Mouse (Mus musculus): ENCODE measurements at regions not wholly inside any gene's neighbourhood (a gene's known extent, or its start where the extent isn't known, plus 50 kb on each side); places are given as distances from the start of the nearest gene placed in this dataset.

GRCm38 (mm10) chr8:26725521-26725920 is 251.6 kb upstream of the Zfp703 start:
- DNase-seq (ENCODE audit: low spot score) (no peak), ATAC-seq (ENCODE audit: low FRiP score, low read depth) (no peak)
- H3K9me3 ChIP-seq (ENCODE audit: control insufficient read depth, low read length): no peaks in the 10 kb centered on the region
- WGBS: 70% methylated on average over 7 of the region's 7 CpGs
- H3K4me2 ChIP-seq (replicated peaks; ENCODE audit: low read depth, low read length, severe bottlenecking): no peak overlapping the region
- H3K9ac ChIP-seq (ENCODE audit: low read depth, low read length, severe bottlenecking): no peak overlapping the region
- H3K4me3 ChIP-seq (replicated peaks; ENCODE audit: low read length): no peak overlapping the region
- no peaks in the 10 kb centered on the region for H3K4me1 ChIP-seq (ENCODE audit: control insufficient read depth, insufficient read depth, low read length)
- H3K27me3 ChIP-seq (ENCODE audit: control insufficient read depth, insufficient read depth, low read length): no peaks in the 10 kb centered on the region
- H3K36me3 ChIP-seq (ENCODE audit: control insufficient read depth, insufficient read depth, low read length): no peaks in the 10 kb centered on the region
- TF ChIP-seq POLR2A (IDR thresholded peaks at IDR 0.05; ENCODE audit: borderline replicate concordance, extremely low read depth, insufficient read depth, insufficient read length): no peak
- no peak overlapping the region for H3K27ac ChIP-seq (replicated peaks; ENCODE audit: low read depth, low read length)

- Histone ChIP-seq H3K4me2 (replicated peaks; ENCODE audit: low read depth, low read length, severe bottlenecking) (no peak overlapping the region), H3K27ac (replicated peaks; ENCODE audit: low read depth, low read length) (no peak overlapping the region), H3K4me1 (ENCODE audit: control insufficient read depth, insufficient read depth, low read length) (no peaks in the 10 kb centered on the region), H3K36me3 (ENCODE audit: control insufficient read depth, insufficient read depth, low read length) (no peaks in the 10 kb centered on the region), H3K27me3 (ENCODE audit: control insufficient read depth, insufficient read depth, low read length) (no peaks in the 10 kb centered on the region), H3K9ac (ENCODE audit: low read depth, low read length, severe bottlenecking) (no peak overlapping the region), H3K9me3 (ENCODE audit: control insufficient read depth, low read length) (no peaks in the 10 kb centered on the region), H3K4me3 (replicated peaks; ENCODE audit: low read length) (no peak overlapping the region)
- TF ChIP-seq POLR2A (IDR thresholded peaks at IDR 0.05; ENCODE audit: borderline replicate concordance, extremely low read depth, insufficient read depth, insufficient read length): no peak
- ATAC-seq (ENCODE audit: low FRiP score, low read depth) (no peak), DNase-seq (ENCODE audit: low spot score) (no peak)
- WGBS: 82% methylated on average over 5 of the region's 5 CpGs
Observed at GRCm38 (mm10) chr8:26729351-26729750, 247.8 kb upstream of the Zfp703 start.

- Histone ChIP-seq H3K27me3 (ENCODE audit: control insufficient read depth, insufficient read depth, low read length) (no peaks in the 10 kb centered on the region), H3K9ac (ENCODE audit: low read depth, low read length, severe bottlenecking) (no peak overlapping the region), H3K36me3 (ENCODE audit: control insufficient read depth, insufficient read depth, low read length) (no peaks in the 10 kb centered on the region), H3K4me3 (replicated peaks; ENCODE audit: low read length) (no peak overlapping the region), H3K4me2 (replicated peaks; ENCODE audit: low read depth, low read length, severe bottlenecking) (no peak overlapping the region), H3K4me1 (ENCODE audit: control insufficient read depth, insufficient read depth, low read length) (no peaks in the 10 kb centered on the region), H3K27ac (replicated peaks; ENCODE audit: low read depth, low read length) (no peak overlapping the region), H3K9me3 (ENCODE audit: control insufficient read depth, low read length) (no peaks in the 10 kb centered on the region)
- WGBS: 94% methylated on average over 2 of the region's 2 CpGs
- TF ChIP-seq POLR2A (IDR thresholded peaks at IDR 0.05; ENCODE audit: borderline replicate concordance, extremely low read depth, insufficient read depth, insufficient read length): no peak
- DNase-seq (ENCODE audit: low spot score): no peak
- no peak for ATAC-seq (ENCODE audit: low FRiP score, low read depth)
Observed at GRCm38 (mm10) chr8:26731111-26731510, 246.0 kb upstream of the Zfp703 start.

- no peak for TF ChIP-seq POLR2A (IDR thresholded peaks at IDR 0.05; ENCODE audit: borderline replicate concordance, extremely low read depth, insufficient read depth, insufficient read length)
- no peak for DNase-seq (ENCODE audit: low spot score)
- no peaks in the 10 kb centered on the region for H3K36me3 ChIP-seq (ENCODE audit: control insufficient read depth, insufficient read depth, low read length)
- 0 out of 2 replicates have a peak, but pooled peaks cover 4% of the 10 kb centered on the region for H3K27me3 ChIP-seq (ENCODE audit: control insufficient read depth, insufficient read depth, low read length)
- H3K27ac ChIP-seq (replicated peaks; ENCODE audit: low read depth, low read length): no peak overlapping the region
- ATAC-seq (ENCODE audit: low FRiP score, low read depth): no peak
- no peaks in the 10 kb centered on the region for H3K9me3 ChIP-seq (ENCODE audit: control insufficient read depth, low read length)
- no peak overlapping the region for H3K9ac ChIP-seq (ENCODE audit: low read depth, low read length, severe bottlenecking)
- H3K4me3 ChIP-seq (replicated peaks; ENCODE audit: low read length): no peak overlapping the region
- H3K4me2 ChIP-seq (replicated peaks; ENCODE audit: low read depth, low read length, severe bottlenecking): no peak overlapping the region
- 72% methylated on average over 3 of the region's 3 CpGs for WGBS
- H3K4me1 ChIP-seq (ENCODE audit: control insufficient read depth, insufficient read depth, low read length): peaks cover 16% of the 10 kb centered on the region
Observed at GRCm38 (mm10) chr8:26744424-26744823, 232.7 kb upstream of the Zfp703 start.

- no peak for TF ChIP-seq POLR2A (IDR thresholded peaks at IDR 0.05; ENCODE audit: borderline replicate concordance, extremely low read depth, insufficient read depth, insufficient read length)
- no peak overlapping the region for H3K9ac ChIP-seq (ENCODE audit: low read depth, low read length, severe bottlenecking)
- WGBS: 68% methylated on average over 3 of the region's 3 CpGs
- peaks cover 16% of the 10 kb centered on the region for H3K4me1 ChIP-seq (ENCODE audit: control insufficient read depth, insufficient read depth, low read length)
- H3K4me2 ChIP-seq (replicated peaks; ENCODE audit: low read depth, low read length, severe bottlenecking): no peak overlapping the region
- DNase-seq (ENCODE audit: low spot score) (no peak), ATAC-seq (ENCODE audit: low FRiP score, low read depth) (no peak)
- H3K36me3 ChIP-seq (ENCODE audit: control insufficient read depth, insufficient read depth, low read length): no peaks in the 10 kb centered on the region
- no peaks in the 10 kb centered on the region for H3K9me3 ChIP-seq (ENCODE audit: control insufficient read depth, low read length)
- 0 out of 2 replicates have a peak, but pooled peaks cover 4% of the 10 kb centered on the region for H3K27me3 ChIP-seq (ENCODE audit: control insufficient read depth, insufficient read depth, low read length)
- no peak overlapping the region for H3K27ac ChIP-seq (replicated peaks; ENCODE audit: low read depth, low read length)
- no peak overlapping the region for H3K4me3 ChIP-seq (replicated peaks; ENCODE audit: low read length)
Observed at GRCm38 (mm10) chr8:26746811-26747210, 230.3 kb upstream of the Zfp703 start.
